Mouse (Mus musculus) ES-Bruce4 (cell line): ENCODE measurements around the gene Tcp10c. TPM values are rescaled to one million over a fixed set of nuclear protein-coding genes. Genes with fewer than 3 reads are reported as not detected.
"Not testable (repeated sequence)": the region's sequence is repeated elsewhere in the genome, so short reads cannot be mapped to it uniquely, and the experiment has no call there.

ENCODE experiments used
- H3K27ac ChIP-seq: 2 replicates; pipeline ENCODE4 v1.5.1; 2012; ENCODE audit warnings: low read length, inconsistent platforms; ENCODE audit not compliant: insufficient read depth
- H3K27me3 ChIP-seq: 2 replicates; pipeline ENCODE4 v1.6.1; 2012; ENCODE audit warnings: mild to moderate bottlenecking, low read length, inconsistent platforms; ENCODE audit not compliant: control insufficient read depth, poor library complexity, insufficient read depth, severe bottlenecking
- H3K36me3 ChIP-seq: 2 replicates; pipeline ENCODE4 v1.6.1; 2012; ENCODE audit warnings: inconsistent platforms, mild to moderate bottlenecking, low read length, moderate library complexity; ENCODE audit not compliant: control insufficient read depth, poor library complexity, insufficient read depth, severe bottlenecking
- H3K4me1 ChIP-seq: one replicate; pipeline ENCODE4 v1.8.1; 2011; ENCODE audit warnings: low read length; ENCODE audit not compliant: control insufficient read depth, insufficient read depth
- H3K4me3 ChIP-seq: 2 replicates; pipeline ENCODE4 v1.5.1; 2011; ENCODE audit warnings: low read depth, mild to moderate bottlenecking, low read length
- H3K9ac ChIP-seq: 2 replicates; pipeline ENCODE4 v1.6.1; 2012; ENCODE audit warnings: low read depth, mild to moderate bottlenecking, inconsistent platforms; ENCODE audit not compliant: poor library complexity, severe bottlenecking
- H3K9me3 ChIP-seq: replicated peaks from 2 replicates; pipeline ENCODE4 v1.6.1; 2012; ENCODE audit warnings: mild to moderate bottlenecking, low read length, inconsistent platforms; ENCODE audit not compliant: control insufficient read depth, poor library complexity, insufficient read depth, severe bottlenecking
- polyA plus RNA-seq: library from polyadenylated mRNA; stranded (reverse); fragments of >200 nt; gene quantifications from 2 replicates; pipeline ENCODE4 v1.2.4, GENCODE M21; 2011; ENCODE audit warnings: low read depth; ENCODE audit not compliant: missing spikeins, insufficient read depth, insufficient read length

Gene Tcp10c
- polyA plus RNA-seq = not detected in 2 replicates

- H3K9ac ChIP-seq, H3K36me3 ChIP-seq, H3K4me1 ChIP-seq, H3K9me3 ChIP-seq, H3K4me3 ChIP-seq, H3K27ac ChIP-seq, H3K27me3 ChIP-seq: not testable (repeated sequence)
Observed at GRCm38 (mm10) chr17:13354521-13354920, at the start of gene Tcp10c. Tcp10c (plus strand) TSS chr17:13354572.

GRCm38 (mm10) chr17:13307852-13308251 lies 46.5 kb upstream of the Tcp10c start:
- not testable (repeated sequence) for H3K4me3 ChIP-seq, H3K36me3 ChIP-seq, H3K27ac ChIP-seq, H3K9ac ChIP-seq, H3K4me1 ChIP-seq, H3K27me3 ChIP-seq, H3K9me3 ChIP-seq

- H3K27ac ChIP-seq, H3K36me3 ChIP-seq, H3K4me1 ChIP-seq, H3K27me3 ChIP-seq, H3K4me3 ChIP-seq, H3K9me3 ChIP-seq, H3K9ac ChIP-seq: not testable (repeated sequence)
Observed at GRCm38 (mm10) chr17:13308344-13308743, 46.0 kb upstream of the Tcp10c start.

GRCm38 (mm10) chr17:13308746-13309145 lies 45.6 kb upstream of the Tcp10c start:
- H3K27me3 ChIP-seq, H3K9me3 ChIP-seq, H3K4me1 ChIP-seq, H3K4me3 ChIP-seq, H3K27ac ChIP-seq, H3K9ac ChIP-seq, H3K36me3 ChIP-seq: not testable (repeated sequence)

- H3K36me3 ChIP-seq, H3K4me1 ChIP-seq: not testable (repeated sequence)
Observed at GRCm38 (mm10) chr17:13309182-13309631, 45.2 kb upstream of the Tcp10c start.

GRCm38 (mm10) chr17:13329967-13330366 lies 24.4 kb upstream of the Tcp10c start:
- not testable (repeated sequence) for H3K27me3 ChIP-seq, H3K9ac ChIP-seq, H3K9me3 ChIP-seq, H3K27ac ChIP-seq, H3K4me1 ChIP-seq, H3K4me3 ChIP-seq, H3K36me3 ChIP-seq

More at GRCm38 (mm10) chr17:13309182-13309631, 45.2 kb upstream of the Tcp10c start:
- not testable (repeated sequence) for H3K9me3 ChIP-seq, H3K27ac ChIP-seq, H3K9ac ChIP-seq, H3K4me3 ChIP-seq, H3K27me3 ChIP-seq

- not testable (repeated sequence) for H3K4me1 ChIP-seq, H3K36me3 ChIP-seq, H3K9ac ChIP-seq, H3K27ac ChIP-seq, H3K27me3 ChIP-seq, H3K4me3 ChIP-seq, H3K9me3 ChIP-seq
Observed at GRCm38 (mm10) chr17:13331179-13331578, 23.2 kb upstream of the Tcp10c start.

GRCm38 (mm10) chr17:13332496-13332895 lies 21.9 kb upstream of the Tcp10c start:
- not testable (repeated sequence) for H3K4me3 ChIP-seq, H3K9me3 ChIP-seq, H3K4me1 ChIP-seq, H3K27ac ChIP-seq, H3K36me3 ChIP-seq, H3K27me3 ChIP-seq, H3K9ac ChIP-seq
